Mouse (Mus musculus) kidney, adult 2 months (tissue): Measurements from ENCODE around the gene Nae1. TPM values are rescaled to one million over a fixed set of nuclear protein-coding genes. Genes with fewer than 3 reads are reported as not detected.

Experiments used
- DNase-seq: peaks from one replicate; pipeline ENCODE4 v3.0.0; 2021
- H3K27ac ChIP-seq: fragments of 200-500 bp; 2 replicates; pipeline ENCODE4 v1.5.1; 2012; ENCODE audit warnings: low read depth, low read length, control low read depth, inconsistent platforms; ENCODE audit not compliant: insufficient read depth
- H3K27me3 ChIP-seq: fragments of 200-500 bp; replicated peaks from 2 replicates; pipeline ENCODE4 v1.6.1; 2012; ENCODE audit warnings: mild to moderate bottlenecking, moderate library complexity, low read length, inconsistent platforms; ENCODE audit not compliant: control insufficient read depth, insufficient read depth
- H3K36me3 ChIP-seq: fragments of 200-500 bp; 2 replicates; pipeline ENCODE4 v1.6.1; 2012; ENCODE audit warnings: mild to moderate bottlenecking, moderate library complexity, low read length, inconsistent platforms; ENCODE audit not compliant: control insufficient read depth, insufficient read depth
- H3K4me1 ChIP-seq: fragments of 200-500 bp; 2 replicates; pipeline ENCODE4 v1.6.1; 2011; ENCODE audit warnings: low read length; ENCODE audit not compliant: control insufficient read depth, insufficient read depth
- H3K4me3 ChIP-seq: fragments of 200-500 bp; 2 replicates; pipeline ENCODE4 v1.5.1; 2011; ENCODE audit warnings: mild to moderate bottlenecking, low read depth, low read length, control low read depth; ENCODE audit not compliant: insufficient read depth
- CTCF ChIP-seq: fragments of 200-500 bp; conservative IDR thresholded peaks from 2 replicates; pipeline ENCODE4 v1.5.1; 2011; ENCODE audit warnings: low read depth, mild to moderate bottlenecking, control low read depth, low read length, moderate library complexity, mixed read lengths; ENCODE audit not compliant: insufficient read depth, insufficient read length
- POLR2A ChIP-seq: fragments of 200-500 bp; IDR thresholded peaks from one replicate; pipeline ENCODE4 v1.6.1; 2011; ENCODE audit warnings: low read depth, low read length, control low read depth
- WGBS: fragments of 180-500 bp; shearing (Covaris S2); methylation state at CpG from one replicate; pipeline ENCODE4 v1.1.7; 2018; 5-methylcytosine and 5-hydroxymethylcytosine counted together
- polyA plus RNA-seq: library from polyadenylated mRNA; depleted of rRNA; stranded (reverse); fragments of >200 nt; gene quantifications from 2 replicates; pipeline ENCODE4 v1.2.3, GENCODE M21; 2012; rRNA removed

Gene Nae1
- polyA plus RNA-seq, 1 experiment: 12.7 TPM

GRCm38 (mm10) chr8:104529671-104530070 is 4.8 kb downstream of the Nae1 start:
- H3K4me1 ChIP-seq: peaks cover 3% of the 10 kb centered on the region; the same call in 1 of the 2 replicates
- H3K27me3 ChIP-seq: no peaks in the 10 kb centered on the region
- H3K36me3 ChIP-seq: no peaks in the 10 kb centered on the region; the same call in none of the 2 replicates
- WGBS: 83% methylated on average over 6 of the region's 6 CpGs
- DNase-seq: no peak
- no peak overlapping the region for H3K27ac ChIP-seq
- H3K4me3 ChIP-seq: no peak overlapping the region
- TF ChIP-seq CTCF (no peak), POLR2A (no peak)

- H3K36me3 ChIP-seq: peaks cover 3% of the 10 kb centered on the region; the same call in 1 of the 2 replicates
- no peak for DNase-seq
- no peak overlapping the region for H3K4me3 ChIP-seq
- no peak overlapping the region for H3K27ac ChIP-seq
- 83% methylated on average over 5 of the region's 5 CpGs for WGBS
- no peaks in the 10 kb centered on the region for H3K27me3 ChIP-seq
- TF ChIP-seq CTCF: no peak
- no peak for TF ChIP-seq POLR2A
- no peaks in the 10 kb centered on the region for H3K4me1 ChIP-seq
Measured at GRCm38 (mm10) chr8:104517872-104518271, 16.6 kb downstream of the Nae1 start.

GRCm38 (mm10) chr8:104510134-104510533 is 24.3 kb downstream of the Nae1 start:
- WGBS: 81% methylated on average over 3 of the region's 3 CpGs
- no peaks in the 10 kb centered on the region for H3K27me3 ChIP-seq
- TF ChIP-seq CTCF (no peak), POLR2A (no peak)
- peaks cover 2% of the 10 kb centered on the region; the same call in 1 of the 2 replicates for H3K36me3 ChIP-seq
- no peaks in the 10 kb centered on the region for H3K4me1 ChIP-seq
- no peak for DNase-seq
- H3K4me3 ChIP-seq: no peak overlapping the region
- no peak overlapping the region for H3K27ac ChIP-seq

GRCm38 (mm10) chr8:104509061-104510006 is 25.1 kb downstream of the Nae1 start, which contains the start of gene Terb1:
Terb1 (minus strand) TSS chr8:104509910.
- H3K27ac ChIP-seq: no peak within 1 kb of the TSS
- peak; percentile 54 for DNase-seq
- TF ChIP-seq POLR2A (no peak), CTCF (0 out of 2 replicates have a peak, but pooled peaks have one; percentile 13)
- peak within 1 kb of the TSS; percentile 58 for H3K4me3 ChIP-seq
- H3K4me1 ChIP-seq: no peaks in the 10 kb centered on the region
- WGBS: 3% methylated on average over 64 of the region's 64 CpGs
- H3K27me3 ChIP-seq: no peaks in the 10 kb centered on the region
- no peaks in the 10 kb centered on the region; the same call in 1 of the 2 replicates for H3K36me3 ChIP-seq

- Histone ChIP-seq H3K27ac (no peak overlapping the region), H3K4me3 (no peak overlapping the region), H3K4me1 (no peaks in the 10 kb centered on the region), H3K27me3 (no peaks in the 10 kb centered on the region; the same call in 1 of the 2 replicates), H3K36me3 (no peaks in the 10 kb centered on the region)
- 66% methylated on average over 1 of the region's 1 CpGs for WGBS
- TF ChIP-seq CTCF (no peak), POLR2A (no peak)
- DNase-seq: no peak
Measured at GRCm38 (mm10) chr8:104479091-104479490, 55.3 kb downstream of the Nae1 start.

- Histone ChIP-seq H3K36me3 (no peaks in the 10 kb centered on the region), H3K27ac (no peak overlapping the region), H3K4me3 (no peak overlapping the region), H3K4me1 (no peaks in the 10 kb centered on the region), H3K27me3 (no peaks in the 10 kb centered on the region)
- no peak for TF ChIP-seq CTCF
- no peak for TF ChIP-seq POLR2A
- no peak for DNase-seq
- WGBS: 77% methylated on average over 3 of the region's 3 CpGs
Measured at GRCm38 (mm10) chr8:104472465-104472864, 62.0 kb downstream of the Nae1 start.

GRCm38 (mm10) chr8:104467463-104467862 is 67.0 kb downstream of the Nae1 start:
- no peak for TF ChIP-seq CTCF
- no peak for TF ChIP-seq POLR2A
- H3K4me3 ChIP-seq: no peak overlapping the region
- no peak overlapping the region for H3K27ac ChIP-seq
- no peaks in the 10 kb centered on the region for H3K36me3 ChIP-seq
- H3K4me1 ChIP-seq: no peaks in the 10 kb centered on the region
- 77% methylated on average over 2 of the region's 2 CpGs for WGBS
- DNase-seq: no peak
- H3K27me3 ChIP-seq: no peaks in the 10 kb centered on the region

Other genes starting within 250 kb of the Nae1 start
- gene Cmtm2a, start 241.5 kb downstream of the Nae1 start, polyA plus RNA-seq: 0.16 and 0.28 TPM in 2 replicates
- gene Gm45711, start 224.6 kb downstream of the Nae1 start, polyA plus RNA-seq: not detected in 2 replicates
- not detected in 2 replicates for gene Cmtm1, start 224.5 kb downstream of the Nae1 start, polyA plus RNA-seq
- not detected in 2 replicates for gene Gm11020, start 213.1 kb downstream of the Nae1 start, polyA plus RNA-seq
- 0.18 TPM in 1 of 2 replicates, not detected in the other for gene Cmtm2b, start 212.4 kb downstream of the Nae1 start, polyA plus RNA-seq
- 53.3 and 60.4 TPM in 2 replicates for gene Cmtm3, start 195.2 kb downstream of the Nae1 start, polyA plus RNA-seq
- gene Cmtm4, start 138.8 kb downstream of the Nae1 start, polyA plus RNA-seq: 31.4 and 32.4 TPM in 2 replicates
- 14.7 and 20.3 TPM in 2 replicates for gene Dync1li2, start 91.6 kb downstream of the Nae1 start, polyA plus RNA-seq
- 0.05 TPM in 1 of 2 replicates, not detected in the other for gene Terb1, start 24.7 kb downstream of the Nae1 start, polyA plus RNA-seq
- 7.5 and 8.0 TPM in 2 replicates for gene Car7, start 52 bp upstream of the Nae1 start, polyA plus RNA-seq
- 25.7 and 29.2 TPM in 2 replicates for gene Pdp2, start 56.8 kb upstream of the Nae1 start, polyA plus RNA-seq
- 1,103 and 1,106 TPM in 2 replicates for gene Cdh16, start 89.8 kb upstream of the Nae1 start, polyA plus RNA-seq
- gene Rrad, start 96.7 kb upstream of the Nae1 start, polyA plus RNA-seq: 5.0 and 5.8 TPM in 2 replicates
- gene Ciao2b, start 107.3 kb upstream of the Nae1 start, polyA plus RNA-seq: 46.5 and 57.7 TPM in 2 replicates
- 0.05 TPM in 1 of 2 replicates, not detected in the other for gene Ces2a, start 199.4 kb upstream of the Nae1 start, polyA plus RNA-seq